Mouse (Mus musculus): ENCODE data around the gene Crat.

DNA sequence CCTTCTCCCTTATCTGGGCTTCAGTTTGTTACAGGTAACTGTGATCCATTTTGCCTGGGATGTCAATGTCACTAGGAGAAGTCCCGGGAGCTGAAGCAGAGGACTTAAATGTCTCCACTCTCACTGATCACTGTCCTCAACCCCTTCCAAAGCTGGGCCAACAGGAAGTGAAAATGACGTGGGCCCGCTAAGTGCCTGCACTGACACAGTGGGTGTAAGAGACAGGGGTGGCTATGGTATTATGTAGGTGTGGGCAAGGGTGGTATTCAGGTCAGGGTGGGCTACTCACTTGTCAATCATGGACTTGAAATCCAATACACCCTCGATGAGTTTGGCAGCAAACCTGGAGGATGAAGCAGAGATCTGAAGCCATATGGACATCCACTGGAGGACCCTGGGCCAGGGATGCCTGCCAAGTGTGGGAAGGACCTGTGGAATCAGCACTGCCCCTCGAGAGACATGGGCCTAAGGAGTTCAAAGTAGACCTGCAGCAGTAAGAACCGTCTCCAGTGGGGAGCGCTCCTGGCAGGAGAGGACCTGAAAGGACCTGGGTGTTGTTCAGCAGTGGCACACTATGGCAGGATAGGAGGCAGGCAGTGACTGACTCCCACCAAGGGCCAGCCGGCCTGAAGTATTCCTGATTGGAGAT lies 7.0 kb downstream of the Crat start:
- TF ChIP-seq GATA1 (IDR thresholded peaks at IDR 0.05; ENCODE audit: low read length): no peak
- TF ChIP-seq TAL1 (IDR thresholded peaks at IDR 0.05; ENCODE audit: low read length): no peak

All from erythroblast, embryonic 14.5 days (primary cell).